Comparison of ENCODE assay signal across 12 mouse cellular contexts in genomic region chr5:122733881-122734280, GRCm38 (mm10). TPM values are rescaled to one million over a fixed set of nuclear protein-coding genes. Genes with fewer than 3 reads are reported as not detected.
DNase-seq lines count a peak whose midpoint lies in the region; ATAC-seq and TF ChIP-seq lines count a peak whose summit lies in the region.
"Had no signal": no experiment of that assay in that cellular context is flagged by ENCODE, and none has a peak within 500 bp of the region (broad histone marks: within the 10 kb centered on the region; RNA-seq: fewer than 3 reads in every experiment).

No protein-coding gene starts in this region.

- H3K36me3 ChIP-seq in hindbrain, embryonic 10.5 days: peaks cover 32% of the 10 kb centered on the region
- peaks cover 36% of the 10 kb centered on the region for H3K36me3 ChIP-seq in hindbrain, embryonic 13.5 days
- H3K36me3 ChIP-seq: stomach, embryonic 15.5 days had no signal

- no peaks in the 10 kb centered on the region for H3K9me3 ChIP-seq in hindbrain, embryonic 10.5 days
- H3K9me3 ChIP-seq in hindbrain, embryonic 13.5 days: no peaks in the 10 kb centered on the region
- H3K9me3 ChIP-seq: stomach, embryonic 15.5 days had no signal

- WGBS in hindbrain, embryonic 10.5 days: 61% methylated on average over 17 of the region's 17 CpGs
- 53% methylated on average over 17 of the region's 17 CpGs for WGBS in hindbrain, embryonic 13.5 days
- WGBS in olfactory bulb, adult 2 months: 58% methylated on average over 17 of the region's 17 CpGs

- H3K4me3 ChIP-seq in hindbrain, embryonic 10.5 days: no peak overlapping the region
- no peak overlapping the region for H3K4me3 ChIP-seq in hindbrain, embryonic 13.5 days
- H3K4me3 ChIP-seq in olfactory bulb, adult 2 months (ENCODE audit: insufficient read depth, low read depth, low read length): 0 out of 2 replicates have a peak overlapping the region, but pooled peaks have one; percentile 2
- H3K4me3 ChIP-seq: stomach, embryonic 15.5 days had no signal

- peak overlapping the region; percentile 59 for H3K27ac ChIP-seq in hindbrain, embryonic 10.5 days
- no peak overlapping the region for H3K27ac ChIP-seq in hindbrain, embryonic 13.5 days
- no peak overlapping the region for H3K27ac ChIP-seq in olfactory bulb, adult 2 months (ENCODE audit: insufficient read depth, low read depth, low read length)
- H3K27ac ChIP-seq: stomach, embryonic 15.5 days had no signal

- peaks cover 24% of the 10 kb centered on the region for H3K4me1 ChIP-seq in hindbrain, embryonic 10.5 days (replicated peaks)
- 0 out of 2 replicates have a peak, but pooled peaks cover 2% of the 10 kb centered on the region for H3K4me1 ChIP-seq in hindbrain, embryonic 13.5 days (replicated peaks)
- peaks cover 4% of the 10 kb centered on the region; the same call in 1 of the 2 replicates for H3K4me1 ChIP-seq in olfactory bulb, adult 2 months (ENCODE audit: control insufficient read depth, insufficient read depth, low read length)

- no peak overlapping the region for H3K9ac ChIP-seq in hindbrain, embryonic 13.5 days
- H3K9ac ChIP-seq: stomach, embryonic 15.5 days had no signal

- no peak for ATAC-seq in hindbrain, embryonic 13.5 days (ENCODE audit: low FRiP score)
- ATAC-seq in granulocyte monocyte progenitor cell, adult 5-6 weeks (replicated peaks; ENCODE audit: poor library complexity, severe bottlenecking): 0 out of 2 replicates have a peak, but pooled peaks have one; percentile 16
- ATAC-seq: inflammation-experienced regulatory T-cells, adult 6 months had no signal

- H3K27me3 ChIP-seq in hindbrain, embryonic 10.5 days (ENCODE audit: insufficient read depth, poor library complexity, severe bottlenecking): no peaks in the 10 kb centered on the region
- no peaks in the 10 kb centered on the region for H3K27me3 ChIP-seq in hindbrain, embryonic 13.5 days
- H3K27me3 ChIP-seq: stomach, embryonic 15.5 days had no signal

- no peak for TF ChIP-seq CTCF in olfactory bulb, adult 2 months (IDR thresholded peaks at IDR 0.05; ENCODE audit: insufficient read depth, low read depth, low read length)

- DNase-seq in hindbrain, embryonic 10.5 days (ENCODE audit: low spot score): no peak
- peak; percentile 23 to 43 for DNase-seq in CD8-positive naive resting alpha-beta T cell, adult 2 months (ENCODE audit: low read depth in 2 of 2, low spot score in 2 of 2)
- no peak for DNase-seq in layer of hippocampus, adult 9-11 months
- no peak for DNase-seq in embryo, embryonic 10.5 days (ENCODE audit: low spot score)
- no peak for DNase-seq in right cerebral cortex, postnatal 10 days (ENCODE audit: low spot score in 2 of 2)
- DNase-seq: cerebellum, adult 11 months; layer of hippocampus, postnatal 36 days had no signal

- H3K4me2 ChIP-seq in hindbrain, embryonic 13.5 days: no peak overlapping the region
- H3K4me2 ChIP-seq: stomach, embryonic 15.5 days had no signal

- 0 out of 2 replicates have a peak, but pooled peaks have one; percentile 18 for TF ChIP-seq POLR2A in olfactory bulb, adult 2 months (IDR thresholded peaks at IDR 0.05; ENCODE audit: insufficient read depth, low read depth, low read length)

RNA-seq across cellular contexts. Expression of gene P2rx4, which starts 26.5 kb away (rescaled TPM):
- 5.8 and 6.2 TPM in 2 replicates for polyA plus RNA-seq in hindbrain, embryonic 10.5 days (2016; fragmentation: Nextera tagmentation; extraction: Ambion mirVana)
- 16.7 and 17.3 TPM in 2 replicates for polyA plus RNA-seq in hindbrain, embryonic 13.5 days (2015; fragmentation: Nextera tagmentation; extraction: Ambion mirVana)
- 40.6 and 45.9 TPM in 2 replicates for total RNA-seq in granulocyte monocyte progenitor cell, adult 5-6 weeks (2014; fragmentation: Nextera tagmentation)
- total RNA-seq in granulocyte monocyte progenitor cell, adult 5-6 weeks (2017): 7.2 and 17.1 TPM in 2 replicates
- not detected in 2 replicates for polyA plus RNA-seq in olfactory bulb, adult 2 months (2012; ENCODE audit: insufficient read depth, insufficient read length, low replicate concordance, missing spikeins)

RNA-seq across cellular contexts. Expression of gene Camkk2, which starts 45.3 kb away (rescaled TPM):
- polyA plus RNA-seq in hindbrain, embryonic 10.5 days (2016; fragmentation: Nextera tagmentation; extraction: Ambion mirVana): 25.1 and 29.3 TPM in 2 replicates
- 59.1 and 60.3 TPM in 2 replicates for polyA plus RNA-seq in hindbrain, embryonic 13.5 days (2015; fragmentation: Nextera tagmentation; extraction: Ambion mirVana)
- 46.5 and 59.1 TPM in 2 replicates for total RNA-seq in granulocyte monocyte progenitor cell, adult 5-6 weeks (2014; fragmentation: Nextera tagmentation)
- total RNA-seq in granulocyte monocyte progenitor cell, adult 5-6 weeks (2017): 32.9 and 36.4 TPM in 2 replicates
- not detected in 2 replicates for polyA plus RNA-seq in olfactory bulb, adult 2 months (2012; ENCODE audit: insufficient read depth, insufficient read length, low replicate concordance, missing spikeins)

Comparison
In these comparisons a context has a peak if more than half of its experiments do, and no peak if none do; other contexts are left out.
1. DNase-seq: peak in CD8-positive naive resting alpha-beta T cell, adult 2 months (2 of 2); none in hindbrain, embryonic 10.5 days (single experiment), layer of hippocampus, adult 9-11 months (single experiment), embryo, embryonic 10.5 days (single experiment) and right cerebral cortex, postnatal 10 days (0 of 2).